Mouse (Mus musculus): ENCODE results near the gene Nhej1. TPM values are rescaled to one million over a fixed set of nuclear protein-coding genes. Genes with fewer than 3 reads are reported as not detected.

Nhej1 gene
- polyA plus RNA-seq, 1 experiment from 2014 or later, result 6.6 TPM

DNA sequence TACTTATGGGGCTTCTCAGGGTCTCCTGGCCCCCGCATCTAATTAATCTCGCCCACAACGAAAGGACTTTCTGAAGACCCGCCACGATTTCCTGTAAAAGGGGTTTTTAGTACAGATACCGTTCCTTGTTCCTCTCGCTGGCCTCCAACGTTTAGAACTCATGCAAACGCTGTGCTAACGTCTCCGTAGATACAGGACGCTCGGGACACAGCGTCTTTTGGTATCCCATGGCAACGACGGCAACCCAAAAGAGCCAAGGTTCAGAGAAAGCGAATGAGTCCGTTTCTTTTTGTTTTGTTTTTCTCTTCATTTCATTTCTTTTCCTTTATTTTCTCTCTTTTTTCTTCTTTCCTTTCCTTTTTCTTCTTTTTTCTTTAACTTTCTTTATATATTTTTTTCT, 189.6 kb downstream of the Nhej1 start, which contains the start of gene Cfap65:
Gene Cfap65 (minus strand): TSS at position 198 of the 400 bp plus-strand sequence.
- Histone ChIP-seq H3K27me3 (replicated peaks; ENCODE audit: insufficient read depth, low read length) (no peaks in the 10 kb centered on the region; the same call in 1 of the 2 replicates), H3K9me3 (ENCODE audit: low read length) (no peaks in the 10 kb centered on the region), H3K36me3 (ENCODE audit: insufficient read depth, low read length) (no peaks in the 10 kb centered on the region), H3K4me3 (ENCODE audit: low read depth, low read length) (no peak within 1 kb of the TSS), H3K27ac (ENCODE audit: low read length) (no peak within 1 kb of the TSS), H3K4me2 (replicated peaks; ENCODE audit: low read depth, low read length) (no peak within 1 kb of the TSS), H3K4me1 (ENCODE audit: insufficient read depth, low read depth, low read length) (no peaks in the 10 kb centered on the region), H3K9ac (replicated peaks; ENCODE audit: low read depth) (no peak within 1 kb of the TSS)
- no peak for ATAC-seq
- TF ChIP-seq EP300 (IDR thresholded peaks at IDR 0.05) (no peak), CTCF (IDR thresholded peaks at IDR 0.05) (no peak)
- 2% methylated on average over 18 of the region's 18 CpGs for WGBS
- DNase-seq (ENCODE audit: low spot score), result peak; percentile 38

DNA sequence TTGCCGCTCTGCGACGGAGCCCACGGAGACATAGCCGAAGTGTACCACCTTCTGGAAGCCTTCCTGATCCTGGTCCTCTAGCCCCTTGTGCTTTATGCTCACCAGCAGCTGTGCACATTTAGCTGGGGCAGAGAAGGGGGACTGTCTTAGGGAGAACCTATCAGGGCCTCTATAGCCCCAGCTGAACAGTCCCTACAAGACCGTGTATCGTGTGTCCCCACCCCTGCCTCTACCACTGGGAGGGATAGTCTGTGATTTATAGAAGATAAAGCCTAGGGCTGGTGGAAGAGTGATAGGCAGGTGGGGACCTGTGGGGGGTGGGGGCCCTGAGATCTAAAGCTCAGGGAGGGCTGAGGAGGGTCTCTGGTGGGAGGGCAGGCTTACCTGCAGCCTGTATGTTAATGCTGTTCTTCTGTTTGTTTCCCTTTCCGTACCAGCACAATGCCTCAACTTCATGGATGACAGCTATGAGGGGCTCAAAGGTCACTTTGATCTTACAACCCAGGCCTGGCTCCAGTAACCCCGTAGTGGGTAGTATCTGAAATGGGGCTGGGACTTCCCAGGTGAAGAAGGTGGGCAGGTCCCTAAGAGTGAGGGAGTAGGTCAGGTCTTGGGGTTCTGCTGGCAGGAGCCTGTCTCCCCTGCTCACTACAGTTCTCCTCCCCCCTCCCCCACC, 197.2 kb downstream of the Nhej1 start:
- TF ChIP-seq CTCF (IDR thresholded peaks at IDR 0.05), result no peak
- no peak for TF ChIP-seq EP300 (IDR thresholded peaks at IDR 0.05)
- H3K4me3 ChIP-seq (ENCODE audit: low read depth, low read length), result no peak overlapping the region
- no peaks in the 10 kb centered on the region for H3K36me3 ChIP-seq (ENCODE audit: insufficient read depth, low read length)
- DNase-seq (ENCODE audit: low spot score) (no peak), ATAC-seq (no peak)
- no peaks in the 10 kb centered on the region for H3K4me1 ChIP-seq (ENCODE audit: insufficient read depth, low read depth, low read length)
- no peak overlapping the region for H3K27ac ChIP-seq (ENCODE audit: low read length)
- H3K9me3 ChIP-seq (ENCODE audit: low read length), result no peaks in the 10 kb centered on the region
- no peaks in the 10 kb centered on the region for H3K27me3 ChIP-seq (replicated peaks; ENCODE audit: insufficient read depth, low read length)
- 74% methylated on average over 9 of the region's 9 CpGs for WGBS
- H3K4me2 ChIP-seq (replicated peaks; ENCODE audit: low read depth, low read length), result no peak overlapping the region
- H3K9ac ChIP-seq (replicated peaks; ENCODE audit: low read depth), result no peak overlapping the region

DNA sequence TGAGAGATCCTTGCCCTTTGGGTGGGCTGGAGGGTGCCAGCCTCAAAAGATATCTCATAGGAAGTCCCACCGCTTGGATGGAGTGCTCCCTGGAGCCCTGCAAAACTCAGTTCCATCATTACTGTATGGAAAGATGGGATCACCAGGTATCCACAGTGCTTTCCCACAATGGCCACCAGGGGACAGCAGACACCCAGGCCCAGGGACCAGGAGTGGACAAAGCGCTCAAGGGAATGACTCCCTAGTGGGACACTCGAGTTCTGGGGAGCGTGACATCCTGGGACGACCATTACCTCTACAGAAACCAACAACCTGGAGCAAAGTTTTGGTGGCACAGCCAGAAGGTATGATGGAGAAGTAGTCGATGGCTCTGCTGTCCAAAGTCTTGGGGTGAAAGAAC, 198.3 kb downstream of the Nhej1 start:
- ATAC-seq, result no peak
- Histone ChIP-seq H3K4me1 (ENCODE audit: insufficient read depth, low read depth, low read length) (no peaks in the 10 kb centered on the region), H3K27ac (ENCODE audit: low read length) (no peak overlapping the region), H3K9me3 (ENCODE audit: low read length) (no peaks in the 10 kb centered on the region), H3K4me2 (replicated peaks; ENCODE audit: low read depth, low read length) (no peak overlapping the region), H3K36me3 (ENCODE audit: insufficient read depth, low read length) (no peaks in the 10 kb centered on the region), H3K9ac (replicated peaks; ENCODE audit: low read depth) (no peak overlapping the region), H3K27me3 (replicated peaks; ENCODE audit: insufficient read depth, low read length) (no peaks in the 10 kb centered on the region), H3K4me3 (ENCODE audit: low read depth, low read length) (no peak overlapping the region)
- TF ChIP-seq EP300 (IDR thresholded peaks at IDR 0.05) (no peak), CTCF (IDR thresholded peaks at IDR 0.05) (peak; percentile 94)
- DNase-seq (ENCODE audit: low spot score), result peak; percentile 32
- 28% methylated on average over 6 of the region's 6 CpGs for WGBS

DNA sequence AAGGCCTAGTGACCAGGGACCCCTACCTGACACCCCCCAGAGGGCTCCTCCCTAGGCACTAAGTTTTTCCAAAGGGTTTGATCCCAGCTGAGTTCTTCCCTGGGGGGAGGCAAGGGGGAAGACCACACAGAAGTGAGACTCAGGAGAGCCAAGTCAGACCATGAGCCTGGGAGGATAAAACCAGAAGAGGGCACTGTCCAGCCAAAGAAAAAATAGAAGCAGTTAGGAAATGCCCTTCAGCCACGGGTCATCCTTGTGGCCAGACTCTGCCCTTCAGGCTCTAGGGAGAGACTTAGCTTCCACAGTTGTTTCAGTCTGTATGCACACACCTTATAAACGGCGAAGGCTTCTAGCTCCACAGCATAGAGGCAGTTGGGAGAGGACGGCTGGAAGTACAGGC, 200.5 kb downstream of the Nhej1 start:
- Histone ChIP-seq H3K27me3 (replicated peaks; ENCODE audit: insufficient read depth, low read length) (no peaks in the 10 kb centered on the region), H3K9ac (replicated peaks; ENCODE audit: low read depth) (no peak overlapping the region), H3K4me2 (replicated peaks; ENCODE audit: low read depth, low read length) (no peak overlapping the region), H3K27ac (ENCODE audit: low read length) (no peak overlapping the region), H3K9me3 (ENCODE audit: low read length) (no peaks in the 10 kb centered on the region), H3K4me3 (ENCODE audit: low read depth, low read length) (no peak overlapping the region), H3K4me1 (ENCODE audit: insufficient read depth, low read depth, low read length) (no peaks in the 10 kb centered on the region), H3K36me3 (ENCODE audit: insufficient read depth, low read length) (no peaks in the 10 kb centered on the region)
- DNase-seq (ENCODE audit: low spot score), result no peak
- WGBS, result 61% methylated on average over 4 of the region's 4 CpGs
- no peak for TF ChIP-seq CTCF (IDR thresholded peaks at IDR 0.05)
- TF ChIP-seq EP300 (IDR thresholded peaks at IDR 0.05), result no peak
- no peak for ATAC-seq

Other genes starting within 250 kb of the Nhej1 start
- gene Fev, start 239.8 kb downstream of the Nhej1 start, polyA plus RNA-seq (2015; fragmentation: Nextera tagmentation; extraction: Ambion mirVana), result not detected in 2 replicates
- gene Cryba2, start 232.1 kb downstream of the Nhej1 start, polyA plus RNA-seq (2015; fragmentation: Nextera tagmentation; extraction: Ambion mirVana), result not detected in 2 replicates
- 2.0 and 2.3 TPM in 2 replicates for gene Cfap65, start 189.6 kb downstream of the Nhej1 start, polyA plus RNA-seq (2015; fragmentation: Nextera tagmentation; extraction: Ambion mirVana)
- gene Ihh, start 173.5 kb downstream of the Nhej1 start, polyA plus RNA-seq (2015; fragmentation: Nextera tagmentation; extraction: Ambion mirVana), result 0.10 and 0.16 TPM in 2 replicates
- gene Slc23a3, start 8.7 kb upstream of the Nhej1 start, polyA plus RNA-seq (2015; fragmentation: Nextera tagmentation; extraction: Ambion mirVana), result 1.4 and 1.5 TPM in 2 replicates
- 63.3 and 67.8 TPM in 2 replicates for gene Cnppd1, start 17.5 kb upstream of the Nhej1 start, polyA plus RNA-seq (2015; fragmentation: Nextera tagmentation; extraction: Ambion mirVana)
- gene Retreg2, start 17.6 kb upstream of the Nhej1 start, polyA plus RNA-seq (2015; fragmentation: Nextera tagmentation; extraction: Ambion mirVana), result 40.5 and 45.0 TPM in 2 replicates
- 50.5 and 56.1 TPM in 2 replicates for gene Zfand2b, start 43.4 kb upstream of the Nhej1 start, polyA plus RNA-seq (2015; fragmentation: Nextera tagmentation; extraction: Ambion mirVana)
- 9.4 and 11.7 TPM in 2 replicates for gene Abcb6, start 55.2 kb upstream of the Nhej1 start, polyA plus RNA-seq (2015; fragmentation: Nextera tagmentation; extraction: Ambion mirVana)
- 15.9 and 17.2 TPM in 2 replicates for gene Ankzf1, start 67.0 kb upstream of the Nhej1 start, polyA plus RNA-seq (2015; fragmentation: Nextera tagmentation; extraction: Ambion mirVana)
- 23.7 and 28.3 TPM in 2 replicates for gene Atg9a, start 67.0 kb upstream of the Nhej1 start, polyA plus RNA-seq (2015; fragmentation: Nextera tagmentation; extraction: Ambion mirVana)
- gene Glb1l, start 85.6 kb upstream of the Nhej1 start, polyA plus RNA-seq (2015; fragmentation: Nextera tagmentation; extraction: Ambion mirVana), result 8.6 and 10.1 TPM in 2 replicates
- gene Stk16, start 85.6 kb upstream of the Nhej1 start, polyA plus RNA-seq (2015; fragmentation: Nextera tagmentation; extraction: Ambion mirVana), result 75.8 and 77.0 TPM in 2 replicates
- gene Tuba4a, start 94.7 kb upstream of the Nhej1 start, polyA plus RNA-seq (2015; fragmentation: Nextera tagmentation; extraction: Ambion mirVana), result 46.6 and 50.5 TPM in 2 replicates
- not detected in 2 replicates for gene A630095N17Rik, start 106.9 kb upstream of the Nhej1 start, polyA plus RNA-seq (2015; fragmentation: Nextera tagmentation; extraction: Ambion mirVana)
- 40.1 and 45.6 TPM in 2 replicates for gene Dnajb2, start 111.2 kb upstream of the Nhej1 start, polyA plus RNA-seq (2015; fragmentation: Nextera tagmentation; extraction: Ambion mirVana)
- gene Ptprn, start 139.3 kb upstream of the Nhej1 start, polyA plus RNA-seq (2015; fragmentation: Nextera tagmentation; extraction: Ambion mirVana), result 0.90 and 0.92 TPM in 2 replicates
- gene Resp18, start 153.2 kb upstream of the Nhej1 start, polyA plus RNA-seq (2015; fragmentation: Nextera tagmentation; extraction: Ambion mirVana), result 1.5 and 1.8 TPM in 2 replicates
- 109 TPM in 2 replicates for gene Dnpep, start 192.8 kb upstream of the Nhej1 start, polyA plus RNA-seq (2015; fragmentation: Nextera tagmentation; extraction: Ambion mirVana)
- gene Des, start 235.1 kb upstream of the Nhej1 start, polyA plus RNA-seq (2015; fragmentation: Nextera tagmentation; extraction: Ambion mirVana), result 59.4 and 67.3 TPM in 2 replicates

Measured in lung, postnatal 0 days (tissue).